Mouse (Mus musculus) cortical plate, adult 2 months (tissue): ENCODE data around the gene Gmeb1. TPM values are rescaled to one million over a fixed set of nuclear protein-coding genes. Genes with fewer than 3 reads are reported as not detected.

Source experiments
- H3K27ac ChIP-seq: fragments of 200-500 bp; 2 replicates; pipeline ENCODE4 v1.5.1; 2012; ENCODE audit warnings: low read length, control low read depth, inconsistent platforms; ENCODE audit not compliant: insufficient read depth
- H3K4me1 ChIP-seq: fragments of 200-500 bp; 2 replicates; pipeline ENCODE4 v1.6.1; 2011; ENCODE audit warnings: low read length; ENCODE audit not compliant: control insufficient read depth, insufficient read depth
- H3K4me3 ChIP-seq: fragments of 200-500 bp; 2 replicates; pipeline ENCODE4 v1.5.1; 2011; ENCODE audit warnings: mild to moderate bottlenecking, low read length, control low read depth; ENCODE audit not compliant: insufficient read depth
- CTCF ChIP-seq: fragments of 200-500 bp; IDR thresholded peaks from 2 replicates; pipeline ENCODE4 v1.5.1; 2011; ENCODE audit warnings: mild to moderate bottlenecking, control low read depth, low read length; ENCODE audit not compliant: insufficient read depth; ENCODE audit errors: extremely low read depth
- POLR2A ChIP-seq: fragments of 200-500 bp; IDR thresholded peaks from 2 replicates; pipeline ENCODE4 v1.6.1; 2011; ENCODE audit warnings: mild to moderate bottlenecking, low read length, control low read depth; ENCODE audit not compliant: insufficient read depth; ENCODE audit errors: extremely low read depth
- polyA plus RNA-seq: library from polyadenylated mRNA; depleted of rRNA; stranded (reverse); fragments of >200 nt; gene quantifications from 2 replicates; pipeline ENCODE4 v1.2.3, GENCODE M21; 2012; rRNA removed

The Gmeb1 gene
- polyA plus RNA-seq, 1 experiment = 19.1 TPM

DNA sequence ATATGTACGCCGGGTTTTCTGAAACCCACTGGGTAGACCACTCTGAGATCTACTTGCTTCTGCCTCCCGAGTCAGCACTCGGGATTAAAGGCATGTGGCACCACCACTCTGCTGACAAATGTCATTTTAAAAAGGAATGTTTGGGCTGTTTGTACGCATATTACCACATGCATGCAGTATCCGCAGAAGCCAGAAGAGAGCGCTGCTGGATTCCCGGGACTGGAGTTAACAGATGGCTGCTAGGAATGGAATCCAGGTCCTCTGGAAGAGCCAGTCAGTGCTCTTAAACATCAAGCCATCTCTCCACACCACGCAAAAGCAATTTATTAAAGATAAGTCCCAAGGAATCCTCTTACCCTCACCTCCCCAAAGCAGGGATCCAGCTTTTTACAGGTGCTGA is 80.7 kb downstream of the Gmeb1 start:
- Histone ChIP-seq H3K4me3 (no peak overlapping the region), H3K4me1 (no peaks in the 10 kb centered on the region)
- TF ChIP-seq CTCF (peak; percentile 15; the same call in 1 of the 2 replicates), POLR2A (no peak)

DNA sequence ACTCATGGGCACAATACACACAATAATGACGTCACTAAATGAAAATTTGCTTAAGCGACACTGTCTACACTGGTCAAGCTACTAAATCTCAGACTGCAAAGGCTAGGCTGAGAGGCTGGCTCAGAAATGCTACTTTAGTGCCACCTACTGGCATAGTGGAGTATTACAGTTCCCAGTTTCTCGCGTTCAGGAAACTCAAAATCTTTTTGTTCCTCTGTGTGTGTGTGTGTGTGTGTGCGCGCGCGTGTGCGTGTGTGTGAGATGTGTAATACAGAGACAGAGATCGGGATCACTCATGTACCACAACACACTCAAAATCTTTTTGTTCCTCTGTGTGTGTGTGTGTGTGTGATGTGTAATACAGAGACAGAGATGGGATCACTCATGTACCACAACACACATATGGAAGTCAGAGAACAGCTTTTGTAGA is 82.8 kb downstream of the Gmeb1 start:
- no peaks in the 10 kb centered on the region for H3K4me1 ChIP-seq
- no peak overlapping the region for H3K27ac ChIP-seq
- TF ChIP-seq CTCF (peak; percentile 93), POLR2A (no peak)
- no peak overlapping the region for H3K4me3 ChIP-seq

More for the DNA sequence above, 80.7 kb downstream of the Gmeb1 start:
- no peak overlapping the region for H3K27ac ChIP-seq

DNA sequence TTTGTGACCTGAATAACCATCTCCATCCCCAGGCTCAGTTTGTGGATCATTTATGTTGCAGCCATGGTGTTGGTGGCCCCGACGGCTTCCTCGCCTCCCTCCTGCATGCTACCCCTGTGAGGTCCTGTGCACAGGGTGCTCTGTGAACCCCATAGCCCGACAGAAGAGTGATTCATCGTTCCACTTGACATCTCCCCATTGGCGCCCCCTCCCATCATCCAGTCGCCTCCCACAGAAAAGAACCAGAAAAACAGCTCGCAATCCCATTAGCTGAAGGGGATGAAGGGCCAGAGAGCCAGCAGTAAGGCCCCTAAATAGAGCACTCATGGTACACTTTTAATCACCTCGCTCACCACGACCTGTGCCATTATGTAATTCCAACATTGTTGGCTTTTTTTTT is 84.9 kb downstream of the Gmeb1 start:
- H3K27ac ChIP-seq = no peak overlapping the region

More for the DNA sequence above, 84.9 kb downstream of the Gmeb1 start:
- H3K4me1 ChIP-seq = 0 out of 2 replicates have a peak, but pooled peaks cover 1% of the 10 kb centered on the region
- no peak overlapping the region for H3K4me3 ChIP-seq
- TF ChIP-seq POLR2A = no peak
- TF ChIP-seq CTCF = no peak

Other genes with a start within 250 kb of the Gmeb1 start
- 0.10 and 0.19 TPM in 2 replicates for gene Gm10300, start 186.9 kb downstream of the Gmeb1 start, polyA plus RNA-seq
- 36.5 and 37.8 TPM in 2 replicates for gene Epb41, start 186.3 kb downstream of the Gmeb1 start, polyA plus RNA-seq
- gene Oprd1, start 117.1 kb downstream of the Gmeb1 start, polyA plus RNA-seq = 9.7 and 10.5 TPM in 2 replicates
- 19.3 and 20.5 TPM in 2 replicates for gene Ythdf2, start 49.3 kb downstream of the Gmeb1 start, polyA plus RNA-seq
- 15.9 and 19.4 TPM in 2 replicates for gene Taf12, start 12.8 kb upstream of the Gmeb1 start, polyA plus RNA-seq
- gene Rab42, start 41.8 kb upstream of the Gmeb1 start, polyA plus RNA-seq = 3.8 and 5.3 TPM in 2 replicates
- 14.9 and 16.6 TPM in 2 replicates for gene Trnau1ap, start 67.9 kb upstream of the Gmeb1 start, polyA plus RNA-seq
- gene Rcc1, start 92.0 kb upstream of the Gmeb1 start, polyA plus RNA-seq = 8.8 and 9.2 TPM in 2 replicates
- 5.6 and 6.4 TPM in 2 replicates for gene Phactr4, start 160.9 kb upstream of the Gmeb1 start, polyA plus RNA-seq
- 5.6 TPM in 2 replicates for gene Med18, start 202.3 kb upstream of the Gmeb1 start, polyA plus RNA-seq
- 8.1 and 8.2 TPM in 2 replicates for gene Sesn2, start 248.9 kb upstream of the Gmeb1 start, polyA plus RNA-seq